Mouse (Mus musculus): ENCODE results near the gene Cbr4. TPM values are rescaled to one million over a fixed set of nuclear protein-coding genes. Genes with fewer than 3 reads are reported as not detected.
A peak's percentile ranks its signal among the peaks of the same experiment; 100 is the strongest.

Cbr4 gene
- total RNA-seq (2021) (10 to 100 TPM; 38.9 to 51.9 TPM), polyA plus RNA-seq (2012; rRNA removed) (1.6 and 3.8 TPM in 2 replicates)
- long read RNA-seq, full-length matches to known transcripts: 25 of 27 reads
- long read RNA-seq, partial matches to known transcripts: 0 of 27 reads
- long read RNA-seq, other reads (novel, unspliced or antisense): 2 of 27 reads

DNA sequence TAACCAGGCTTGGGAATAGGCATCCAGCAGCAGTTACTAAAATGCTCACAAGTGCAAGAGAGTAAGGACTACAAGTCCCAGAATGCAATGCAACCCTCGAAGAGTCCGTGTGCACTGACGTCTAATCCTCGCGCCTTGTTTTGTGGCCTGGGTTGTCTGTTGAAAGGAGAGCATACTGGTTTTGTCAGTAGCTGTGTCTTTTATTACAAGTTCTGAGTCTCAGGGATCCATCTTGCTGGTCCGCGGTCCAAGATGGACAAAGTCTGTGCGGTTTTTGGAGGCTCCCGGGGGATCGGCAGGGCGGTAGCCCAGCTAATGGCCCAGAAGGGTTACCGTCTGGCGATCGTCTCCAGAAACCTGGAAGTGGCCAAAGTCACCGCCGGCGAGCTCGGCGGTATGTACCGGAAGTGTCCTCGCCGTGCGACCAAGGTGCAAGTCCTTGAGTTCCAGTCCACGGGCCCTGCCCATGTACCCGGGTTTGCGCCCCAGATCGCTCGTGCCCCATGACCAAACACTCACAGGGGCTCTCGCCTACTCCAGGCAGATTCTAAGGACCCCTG lies at the start of gene Cbr4:
Gene Cbr4, plus strand, starts transcription at position 138 of the 560 bp plus-strand sequence.
- DNase-seq: peak; percentile 91

DNA sequence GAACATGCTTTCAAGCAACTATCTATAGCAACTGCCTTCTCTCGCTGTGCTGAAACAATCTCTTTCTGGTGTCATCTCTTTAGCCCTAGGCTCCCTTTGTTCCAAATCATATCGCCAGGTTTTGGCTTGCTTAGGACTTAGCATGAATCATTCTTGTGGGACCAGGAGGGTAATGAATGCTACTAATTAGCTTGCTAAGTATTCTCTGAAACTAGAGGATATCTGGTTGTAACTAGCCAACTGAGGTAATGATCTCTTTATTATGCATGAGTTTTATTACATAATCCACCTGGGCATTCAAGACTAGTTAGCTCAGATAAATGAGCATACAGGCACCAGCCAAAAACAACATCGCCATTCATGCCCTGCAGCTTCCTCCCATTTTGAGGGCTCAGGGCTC lies 44.5 kb upstream of the Cbr4 start:
- no peak for DNase-seq

DNA sequence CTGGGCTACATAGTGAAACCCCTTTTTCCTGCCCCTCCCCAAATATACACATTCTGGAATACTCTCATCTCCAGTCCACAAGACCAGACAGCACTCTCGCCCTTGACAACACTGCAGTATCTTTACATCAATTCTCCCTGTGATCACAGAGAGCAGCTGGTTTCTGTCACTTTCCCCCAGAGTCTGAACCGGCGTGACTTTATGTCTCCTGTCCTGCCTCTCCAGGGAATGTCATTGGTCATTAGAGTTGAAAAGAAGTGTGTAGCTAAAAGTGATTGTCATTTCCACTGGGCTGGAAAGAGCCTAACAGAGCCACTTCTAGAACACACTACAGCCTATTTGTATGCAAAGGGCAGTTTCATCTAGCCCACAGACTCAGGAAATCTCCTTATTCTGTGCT lies 43.2 kb upstream of the Cbr4 start:
- no peak for DNase-seq

- DNase-seq: no peak
These were observed 41.2 kb upstream of the Cbr4 start for GRCm38 (mm10) chr8:61446329-61446728.

DNA sequence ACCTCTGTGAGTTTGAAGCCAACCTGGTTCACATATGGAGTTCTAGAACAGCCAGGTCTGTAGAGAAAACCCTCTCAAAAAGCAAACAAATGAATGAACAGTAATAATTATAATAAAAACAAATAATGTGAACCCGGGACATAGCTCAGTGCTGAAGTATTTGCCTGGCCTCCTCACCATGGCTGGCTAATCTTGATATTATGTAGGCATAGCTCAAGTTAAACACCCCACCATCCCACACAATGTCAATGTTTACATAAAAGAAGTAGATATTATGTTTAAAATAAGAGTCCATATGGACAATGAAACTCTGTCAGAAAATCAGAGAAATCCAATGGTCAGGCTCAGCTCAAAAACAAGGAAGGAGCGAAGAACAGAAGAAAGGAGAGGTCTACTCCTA lies 39.4 kb upstream of the Cbr4 start:
- no peak for DNase-seq

DNA sequence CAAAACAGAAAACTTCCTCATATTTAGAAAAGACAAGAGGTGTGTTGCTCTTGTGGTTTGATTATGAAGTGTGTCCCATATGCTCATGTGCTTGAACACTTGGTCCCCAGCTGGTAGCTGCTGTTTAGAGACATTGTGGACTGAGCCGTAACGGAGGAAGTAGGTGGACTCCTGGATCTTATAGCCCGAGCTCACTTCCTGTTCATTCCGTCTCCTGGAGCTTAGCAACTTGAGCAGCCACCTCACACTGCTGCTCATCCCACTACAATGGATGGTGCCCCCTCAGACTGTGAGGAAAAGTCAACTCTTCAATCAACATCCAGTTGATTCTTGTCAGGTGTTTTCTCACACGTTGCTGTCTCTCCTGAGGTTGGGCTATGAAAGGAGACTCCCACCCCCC lies 38.7 kb upstream of the Cbr4 start:
- no peak for DNase-seq

GRCm38 (mm10) chr8:61450916-61451575 lies 36.5 kb upstream of the Cbr4 start:
- no peak for DNase-seq

GRCm38 (mm10) chr8:61451721-61452337 lies 35.7 kb upstream of the Cbr4 start:
- peak; percentile 2 for DNase-seq

- DNase-seq: no peak
These were observed 27.8 kb upstream of the Cbr4 start for GRCm38 (mm10) chr8:61459763-61460162.

DNA sequence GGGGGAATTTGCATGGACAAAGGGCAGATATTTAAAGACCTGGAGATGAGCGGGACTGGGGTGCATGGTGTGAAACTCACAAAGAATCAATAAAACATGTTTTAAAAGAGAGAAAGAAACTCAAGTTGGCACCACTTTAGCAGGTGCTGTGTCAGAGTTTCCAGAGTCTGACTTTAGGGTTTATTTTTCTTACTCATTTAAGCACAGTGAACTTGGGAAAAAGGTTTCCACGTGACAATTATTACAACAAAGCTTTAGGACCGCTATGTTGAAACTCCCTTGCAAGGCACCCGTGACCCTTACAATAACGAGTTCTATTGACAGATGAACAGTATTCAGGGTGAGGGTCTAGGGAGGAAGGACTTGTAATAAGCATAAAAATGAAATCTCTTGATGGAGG lies 25.3 kb upstream of the Cbr4 start:
- no peak for DNase-seq

DNA sequence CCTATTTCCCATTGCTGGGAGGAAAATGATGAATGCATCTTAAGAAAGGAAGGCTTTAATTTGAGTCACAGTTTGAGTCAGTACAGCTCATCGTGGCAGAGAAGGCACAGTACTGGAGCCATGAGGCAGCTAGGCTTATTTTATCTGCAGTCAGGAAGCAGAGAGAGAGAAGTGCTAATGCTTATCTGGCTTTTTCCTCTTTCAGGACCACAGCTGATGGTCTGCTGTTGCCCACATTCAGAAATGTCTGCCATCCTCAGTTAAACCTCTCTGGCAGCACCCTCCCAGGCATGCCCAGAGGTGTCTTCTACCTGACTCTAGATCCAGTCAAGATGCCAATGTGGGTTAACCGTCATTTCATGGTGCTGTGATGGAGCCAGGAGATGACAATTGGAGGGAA lies 23.1 kb upstream of the Cbr4 start:
- no peak for DNase-seq

DNA sequence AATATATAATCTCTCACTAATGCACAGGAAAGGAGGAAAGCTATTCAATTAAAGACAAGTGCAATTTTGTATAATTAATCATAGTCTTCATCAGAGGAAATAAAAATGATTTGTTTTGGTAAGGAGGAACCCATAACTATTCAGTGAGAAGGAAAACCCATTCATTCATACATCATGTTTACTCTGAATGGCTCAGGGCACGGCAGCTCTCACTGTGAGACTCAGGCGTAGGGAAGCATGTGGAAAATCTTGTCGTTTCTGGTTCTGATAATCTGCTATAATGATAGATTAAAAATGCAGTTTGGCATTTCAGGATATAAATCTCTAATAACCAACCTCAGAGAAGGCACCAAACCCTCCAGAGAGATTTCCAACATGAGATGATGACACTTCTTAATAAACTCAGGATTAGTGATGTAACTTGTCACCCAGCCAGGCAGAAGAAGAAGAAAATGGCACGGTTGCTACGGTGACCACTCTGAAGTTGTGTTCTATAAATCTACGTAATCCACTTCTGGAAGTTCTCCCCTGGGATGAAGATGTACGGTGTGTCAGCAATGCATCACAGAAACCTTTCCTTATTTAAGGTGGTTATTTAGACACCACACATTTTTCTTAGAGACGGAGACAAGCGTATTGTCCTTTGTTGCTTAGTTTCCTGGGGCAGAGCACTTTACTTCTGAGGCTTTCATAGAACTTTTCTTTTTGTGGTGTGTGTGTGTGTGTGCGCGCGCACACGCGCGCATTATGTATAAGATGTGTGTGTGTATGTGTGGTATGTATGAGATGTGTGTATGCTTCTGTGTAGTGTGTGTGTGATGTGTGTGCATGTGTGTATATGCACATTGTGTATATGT lies 20.6 kb upstream of the Cbr4 start:
- no peak for DNase-seq

GRCm38 (mm10) chr8:61467553-61467815 lies 20.1 kb upstream of the Cbr4 start:
- no peak for DNase-seq

DNA sequence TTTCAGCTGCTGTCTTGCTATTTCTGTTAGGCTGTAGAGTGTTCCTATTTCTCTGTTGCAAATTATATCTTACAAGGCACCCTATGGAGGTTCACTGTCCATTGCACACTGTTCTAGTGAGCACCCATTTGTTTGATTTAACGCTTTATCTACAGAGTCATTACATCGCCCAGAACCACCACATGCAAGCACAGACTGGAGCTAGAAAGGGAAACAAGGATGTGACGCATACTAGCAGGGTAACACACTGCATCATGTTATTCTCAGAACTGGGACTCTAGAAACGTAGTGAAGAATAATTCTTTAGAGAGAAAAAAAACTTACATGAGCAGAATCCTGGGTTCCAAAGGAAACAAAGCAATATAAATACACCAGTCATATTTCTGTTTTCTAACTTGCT lies 17.3 kb upstream of the Cbr4 start:
- DNase-seq: no peak

DNA sequence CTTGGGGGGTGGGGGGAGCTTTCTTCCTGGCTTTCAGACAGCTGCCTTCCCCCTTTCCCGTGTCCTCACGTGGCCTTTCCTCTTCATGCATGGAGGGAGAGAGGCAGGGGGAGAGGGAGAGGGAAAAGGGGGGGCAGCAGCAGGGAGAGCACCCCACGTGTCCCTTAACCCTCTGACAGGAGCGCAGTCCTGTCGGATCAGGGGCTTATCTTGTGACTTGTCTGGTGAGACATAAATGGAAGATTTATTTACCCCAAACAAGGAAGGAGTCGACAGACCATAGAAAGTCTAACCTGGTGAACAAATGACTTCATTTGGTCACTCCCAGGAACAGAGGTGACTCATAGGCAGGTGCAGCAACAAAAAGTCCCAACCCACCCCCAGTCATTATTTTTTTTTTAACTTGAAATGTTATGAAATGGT lies 12.3 kb upstream of the Cbr4 start:
- no peak for DNase-seq

DNA sequence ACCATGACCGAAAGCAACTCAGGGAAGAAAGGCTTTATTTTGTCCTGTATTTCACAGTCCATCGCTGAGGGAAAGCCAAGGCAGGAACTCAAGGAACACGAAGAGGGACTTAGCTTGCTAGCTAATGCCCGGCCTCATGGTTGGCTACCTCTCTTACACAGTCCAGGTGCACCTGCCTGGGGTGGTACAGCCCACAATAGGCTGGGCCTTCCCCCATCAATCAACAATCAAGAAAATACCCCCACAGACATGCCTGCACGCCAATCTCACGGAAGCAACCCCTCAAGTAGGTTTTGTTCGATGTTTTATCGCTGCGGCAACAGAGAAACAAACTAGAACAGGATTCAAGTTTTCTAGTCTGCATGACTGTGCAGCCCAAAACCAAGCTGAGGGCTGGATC lies 11.4 kb upstream of the Cbr4 start:
- no peak for DNase-seq

GRCm38 (mm10) chr8:61478150-61478549 lies 9.4 kb upstream of the Cbr4 start:
- no peak for DNase-seq

- DNase-seq: no peak
These were observed 8.7 kb upstream of the Cbr4 start for GRCm38 (mm10) chr8:61478793-61479192.

GRCm38 (mm10) chr8:61479506-61480214 lies 7.9 kb upstream of the Cbr4 start:
- DNase-seq: peak; percentile 50

- no peak for DNase-seq
These were observed 7.1 kb upstream of the Cbr4 start for GRCm38 (mm10) chr8:61480260-61480967.

- no peak for DNase-seq
These were observed 508 bp upstream of the Cbr4 start for GRCm38 (mm10) chr8:61486923-61487529.
